Mouse (Mus musculus): ENCODE data around the gene Rhox3f. TPM values are rescaled to one million over a fixed set of nuclear protein-coding genes. Genes with fewer than 3 reads are reported as not detected.
"Not testable (repeated sequence)": the region's sequence is repeated elsewhere in the genome, so short reads cannot be mapped to it uniquely, and the experiment has no call there.

The Rhox3f gene
- not detected in 2 replicates for polyA plus RNA-seq (2014; fragmentation: Nextera tagmentation; extraction: Ambion mirVana)

- H3K9me3 ChIP-seq (replicated peaks; ENCODE audit: control insufficient read depth, low read length); H3K27me3 ChIP-seq (replicated peaks; ENCODE audit: control insufficient read depth, insufficient read depth, low read length); ATAC-seq: not testable (repeated sequence)
Measured at GRCm38 (mm10) chrX:37580692-37581091, at the start of gene Rhox3f. TSS of gene Rhox3f (plus strand) at chrX:37580992.

GRCm38 (mm10) chrX:37541719-37542118 lies 39.1 kb upstream of the Rhox3f start, which contains the start of gene Rhox3e:
TSS of gene Rhox3e (plus strand) at chrX:37542019.
- not testable (repeated sequence) for H3K4me1 ChIP-seq (ENCODE audit: control insufficient read depth, insufficient read depth, low read length); H3K4me3 ChIP-seq (ENCODE audit: low read depth, low read length); H3K4me2 ChIP-seq (ENCODE audit: low read length); H3K27me3 ChIP-seq (replicated peaks; ENCODE audit: control insufficient read depth, insufficient read depth, low read length); H3K27ac ChIP-seq (ENCODE audit: low read depth, low read length); ATAC-seq; DNase-seq (ENCODE audit: low spot score); H3K36me3 ChIP-seq (ENCODE audit: control insufficient read depth, insufficient read depth, low read length); H3K9ac ChIP-seq (ENCODE audit: low read length); H3K9me3 ChIP-seq (replicated peaks; ENCODE audit: control insufficient read depth, low read length)
- WGBS, result no CpG with 5 or more reads among the region's 4 CpGs

More at GRCm38 (mm10) chrX:37580692-37581091, at the start of gene Rhox3f:
- H3K4me3 ChIP-seq (ENCODE audit: low read depth, low read length); H3K4me1 ChIP-seq (ENCODE audit: control insufficient read depth, insufficient read depth, low read length); H3K27ac ChIP-seq (ENCODE audit: low read depth, low read length); H3K4me2 ChIP-seq (ENCODE audit: low read length); H3K36me3 ChIP-seq (ENCODE audit: control insufficient read depth, insufficient read depth, low read length); DNase-seq (ENCODE audit: low spot score); H3K9ac ChIP-seq (ENCODE audit: low read length): not testable (repeated sequence)

GRCm38 (mm10) chrX:37557112-37557511 lies 23.7 kb upstream of the Rhox3f start, which contains the start of gene Rhox4e:
TSS of gene Rhox4e (plus strand) at chrX:37557412.
- H3K4me2 ChIP-seq (ENCODE audit: low read length); H3K4me3 ChIP-seq (ENCODE audit: low read depth, low read length); H3K36me3 ChIP-seq (ENCODE audit: control insufficient read depth, insufficient read depth, low read length); H3K27ac ChIP-seq (ENCODE audit: low read depth, low read length); DNase-seq (ENCODE audit: low spot score); H3K9ac ChIP-seq (ENCODE audit: low read length); H3K4me1 ChIP-seq (ENCODE audit: control insufficient read depth, insufficient read depth, low read length); H3K9me3 ChIP-seq (replicated peaks; ENCODE audit: control insufficient read depth, low read length); ATAC-seq; H3K27me3 ChIP-seq (replicated peaks; ENCODE audit: control insufficient read depth, insufficient read depth, low read length): not testable (repeated sequence)
- 96% methylated on average over 7 of the region's 18 CpGs for WGBS

GRCm38 (mm10) chrX:37571105-37571504 lies 9.7 kb upstream of the Rhox3f start, which contains the start of gene Rhox2f:
TSS of gene Rhox2f (plus strand) at chrX:37571405.
- H3K27ac ChIP-seq (ENCODE audit: low read depth, low read length), result not testable (repeated sequence)

GRCm38 (mm10) chrX:37572638-37573037 lies 8.2 kb upstream of the Rhox3f start:
- WGBS, result 37% methylated on average over 2 of the region's 2 CpGs
- ATAC-seq; H3K36me3 ChIP-seq (ENCODE audit: control insufficient read depth, insufficient read depth, low read length); H3K9ac ChIP-seq (ENCODE audit: low read length); H3K4me2 ChIP-seq (ENCODE audit: low read length); H3K4me1 ChIP-seq (ENCODE audit: control insufficient read depth, insufficient read depth, low read length); H3K27ac ChIP-seq (ENCODE audit: low read depth, low read length); H3K9me3 ChIP-seq (replicated peaks; ENCODE audit: control insufficient read depth, low read length); DNase-seq (ENCODE audit: low spot score); H3K27me3 ChIP-seq (replicated peaks; ENCODE audit: control insufficient read depth, insufficient read depth, low read length); H3K4me3 ChIP-seq (ENCODE audit: low read depth, low read length): not testable (repeated sequence)

More at GRCm38 (mm10) chrX:37571105-37571504, 9.7 kb upstream of the Rhox3f start, which contains the start of gene Rhox2f:
- H3K36me3 ChIP-seq (ENCODE audit: control insufficient read depth, insufficient read depth, low read length); ATAC-seq; H3K9me3 ChIP-seq (replicated peaks; ENCODE audit: control insufficient read depth, low read length); H3K4me3 ChIP-seq (ENCODE audit: low read depth, low read length); H3K4me1 ChIP-seq (ENCODE audit: control insufficient read depth, insufficient read depth, low read length); DNase-seq (ENCODE audit: low spot score); H3K27me3 ChIP-seq (replicated peaks; ENCODE audit: control insufficient read depth, insufficient read depth, low read length); H3K4me2 ChIP-seq (ENCODE audit: low read length); H3K9ac ChIP-seq (ENCODE audit: low read length): not testable (repeated sequence)
- WGBS, result 98% methylated on average over 5 of the region's 8 CpGs

- not testable (repeated sequence) for DNase-seq (ENCODE audit: low spot score); H3K27me3 ChIP-seq (replicated peaks; ENCODE audit: control insufficient read depth, insufficient read depth, low read length); H3K4me2 ChIP-seq (ENCODE audit: low read length); H3K4me3 ChIP-seq (ENCODE audit: low read depth, low read length); H3K9ac ChIP-seq (ENCODE audit: low read length); H3K4me1 ChIP-seq (ENCODE audit: control insufficient read depth, insufficient read depth, low read length); H3K27ac ChIP-seq (ENCODE audit: low read depth, low read length); ATAC-seq; H3K9me3 ChIP-seq (replicated peaks; ENCODE audit: control insufficient read depth, low read length); H3K36me3 ChIP-seq (ENCODE audit: control insufficient read depth, insufficient read depth, low read length)
- 96% methylated on average over 15 of the region's 19 CpGs for WGBS
Measured at GRCm38 (mm10) chrX:37607604-37608003, 26.8 kb downstream of the Rhox3f start, which contains the start of gene Rhox4f. TSS of gene Rhox4f (minus strand) at chrX:37607704.

GRCm38 (mm10) chrX:37628512-37628911 lies 47.7 kb downstream of the Rhox3f start, which contains the start of gene Rhox3g:
TSS of gene Rhox3g (minus strand) at chrX:37628612.
- not testable (repeated sequence) for H3K27me3 ChIP-seq (replicated peaks; ENCODE audit: control insufficient read depth, insufficient read depth, low read length); DNase-seq (ENCODE audit: low spot score); H3K36me3 ChIP-seq (ENCODE audit: control insufficient read depth, insufficient read depth, low read length); H3K9ac ChIP-seq (ENCODE audit: low read length); H3K4me2 ChIP-seq (ENCODE audit: low read length); ATAC-seq; H3K27ac ChIP-seq (ENCODE audit: low read depth, low read length); H3K9me3 ChIP-seq (replicated peaks; ENCODE audit: control insufficient read depth, low read length); H3K4me1 ChIP-seq (ENCODE audit: control insufficient read depth, insufficient read depth, low read length); H3K4me3 ChIP-seq (ENCODE audit: low read depth, low read length)
- 94% methylated on average over 2 of the region's 2 CpGs for WGBS

Other genes with a start within 250 kb of the Rhox3f start
- gene Rhox3a2, start 201.0 kb upstream of the Rhox3f start, polyA plus RNA-seq (2014; fragmentation: Nextera tagmentation; extraction: Ambion mirVana), result not detected in 2 replicates
- gene Rhox4a2, start 190.1 kb upstream of the Rhox3f start, polyA plus RNA-seq (2014; fragmentation: Nextera tagmentation; extraction: Ambion mirVana), result not detected in 2 replicates
- gene Rhox2b, start 168.9 kb upstream of the Rhox3f start, polyA plus RNA-seq (2014; fragmentation: Nextera tagmentation; extraction: Ambion mirVana), result not detected in 2 replicates
- gene Rhox4b, start 148.5 kb upstream of the Rhox3f start, polyA plus RNA-seq (2014; fragmentation: Nextera tagmentation; extraction: Ambion mirVana), result not detected in 2 replicates
- gene Rhox2c, start 127.3 kb upstream of the Rhox3f start, polyA plus RNA-seq (2014; fragmentation: Nextera tagmentation; extraction: Ambion mirVana), result not detected in 2 replicates
- not detected in 2 replicates for gene Rhox3c, start 122.4 kb upstream of the Rhox3f start, polyA plus RNA-seq (2014; fragmentation: Nextera tagmentation; extraction: Ambion mirVana)
- gene Rhox4c, start 100.7 kb upstream of the Rhox3f start, polyA plus RNA-seq (2014; fragmentation: Nextera tagmentation; extraction: Ambion mirVana), result not detected in 2 replicates
- not detected in 2 replicates for gene Rhox2d, start 87.6 kb upstream of the Rhox3f start, polyA plus RNA-seq (2014; fragmentation: Nextera tagmentation; extraction: Ambion mirVana)
- not detected in 2 replicates for gene Rhox4d, start 66.6 kb upstream of the Rhox3f start, polyA plus RNA-seq (2014; fragmentation: Nextera tagmentation; extraction: Ambion mirVana)
- not detected in 2 replicates for gene Rhox2e, start 50.5 kb upstream of the Rhox3f start, polyA plus RNA-seq (2014; fragmentation: Nextera tagmentation; extraction: Ambion mirVana)
- not detected in 2 replicates for gene Rhox3e, start 39.0 kb upstream of the Rhox3f start, polyA plus RNA-seq (2014; fragmentation: Nextera tagmentation; extraction: Ambion mirVana)
- not detected in 2 replicates for gene Rhox4e, start 23.6 kb upstream of the Rhox3f start, polyA plus RNA-seq (2014; fragmentation: Nextera tagmentation; extraction: Ambion mirVana)
- not detected in 2 replicates for gene Rhox2f, start 9.6 kb upstream of the Rhox3f start, polyA plus RNA-seq (2014; fragmentation: Nextera tagmentation; extraction: Ambion mirVana)
- gene Rhox4f, start 26.7 kb downstream of the Rhox3f start, polyA plus RNA-seq (2014; fragmentation: Nextera tagmentation; extraction: Ambion mirVana), result not detected in 2 replicates
- not detected in 2 replicates for gene Rhox3g, start 47.6 kb downstream of the Rhox3f start, polyA plus RNA-seq (2014; fragmentation: Nextera tagmentation; extraction: Ambion mirVana)
- not detected in 2 replicates for gene Rhox2g, start 62.5 kb downstream of the Rhox3f start, polyA plus RNA-seq (2014; fragmentation: Nextera tagmentation; extraction: Ambion mirVana)
- not detected in 2 replicates for gene Rhox4g, start 70.3 kb downstream of the Rhox3f start, polyA plus RNA-seq (2014; fragmentation: Nextera tagmentation; extraction: Ambion mirVana)
- gene Rhox3h, start 87.8 kb downstream of the Rhox3f start, polyA plus RNA-seq (2014; fragmentation: Nextera tagmentation; extraction: Ambion mirVana), result not detected in 2 replicates
- gene Rhox2h, start 92.3 kb downstream of the Rhox3f start, polyA plus RNA-seq (2014; fragmentation: Nextera tagmentation; extraction: Ambion mirVana), result not detected in 2 replicates
- gene Rhox5, start 223.8 kb downstream of the Rhox3f start, polyA plus RNA-seq (2014; fragmentation: Nextera tagmentation; extraction: Ambion mirVana), result not detected in 2 replicates
- gene Rhox6, start 245.9 kb downstream of the Rhox3f start, polyA plus RNA-seq (2014; fragmentation: Nextera tagmentation; extraction: Ambion mirVana), result not detected in 2 replicates

All from forebrain, embryonic 14.5 days (tissue).